In the genomic region with DNA sequence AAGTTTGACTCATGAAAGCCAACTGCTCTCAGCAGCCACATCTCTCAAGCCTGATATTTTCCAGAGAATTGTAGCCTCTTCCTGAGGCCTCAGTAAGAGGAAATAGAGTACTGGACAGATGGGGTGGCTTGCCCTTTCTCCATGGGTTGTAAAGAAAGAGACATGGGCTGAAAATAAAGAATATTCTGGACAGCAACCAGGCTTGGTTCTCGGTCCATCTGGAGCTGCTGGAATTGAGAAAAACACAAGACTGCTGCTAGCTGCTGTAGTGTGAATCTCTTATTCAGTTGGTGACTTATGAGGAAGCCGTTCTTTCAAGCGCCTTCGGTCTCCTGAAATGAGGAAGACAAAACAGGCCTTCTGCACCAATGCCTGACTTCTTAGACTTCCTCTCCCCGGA, we compare ENCODE assay signal across 10 mouse cellular contexts.
DNase-seq lines count a peak whose midpoint lies in the region.
"Had no signal": no experiment of that assay in that cellular context is flagged by ENCODE, and none has a peak within 500 bp of the region (broad histone marks: within the 10 kb centered on the region; RNA-seq: fewer than 3 reads in every experiment).

No protein-coding gene starts in this region.

- DNase-seq in kidney, postnatal 4 days: peak; percentile 4 to 24
- DNase-seq in kidney, postnatal 25 days: no peak
- DNase-seq in cerebellum, adult 8-10 months: peak; percentile 56
- DNase-seq in frontal cortex, adult 2 months (ENCODE audit: extremely low spot score in 1 of 2, low spot score in 1 of 2): peak; percentile 72 to 75
- peak; percentile 33 to 80 for DNase-seq in right cerebral cortex, postnatal 10 days (ENCODE audit: low spot score in 2 of 2)
- DNase-seq in testis, postnatal 14 days (ENCODE audit: low spot score): no peak
- DNase-seq in thymus, postnatal 25 days: no peak
- DNase-seq: gastrocnemius, postnatal 36 days; heart, postnatal 4 days; midbrain, embryonic 14.5 days had no signal

Comparison
In these comparisons a context has a peak if more than half of its experiments do, and no peak if none do; other contexts are left out.
1. DNase-seq: peak in kidney, postnatal 4 days (2 of 2), cerebellum, adult 8-10 months (single experiment), frontal cortex, adult 2 months (2 of 2) and right cerebral cortex, postnatal 10 days (2 of 2); none in kidney, postnatal 25 days (0 of 2), testis, postnatal 14 days (single experiment) and thymus, postnatal 25 days (single experiment).